Mouse (Mus musculus) embryonic fibroblast, embryonic 13.5 days (primary cell): Measurements from ENCODE around the gene Hoxc6. TPM values are rescaled to one million over a fixed set of nuclear protein-coding genes. Genes with fewer than 3 reads are reported as not detected.
A peak's percentile ranks its signal among the peaks of the same experiment; 100 is the strongest.

ENCODE experiments used
- H3K27ac ChIP-seq: 2 replicates; pipeline ENCODE4 v1.5.1; 2012; ENCODE audit warnings: low read length, control low read depth, inconsistent platforms; ENCODE audit not compliant: insufficient read depth
- H3K4me1 ChIP-seq: 2 replicates; pipeline ENCODE4 v1.6.1; 2011; ENCODE audit warnings: low read length; ENCODE audit not compliant: control insufficient read depth, insufficient read depth
- H3K4me3 ChIP-seq: 2 replicates; pipeline ENCODE4 v1.5.1; 2011; ENCODE audit warnings: mild to moderate bottlenecking, control low read depth, low read length; ENCODE audit not compliant: insufficient read depth
- CTCF ChIP-seq: IDR thresholded peaks from 2 replicates; pipeline ENCODE4 v1.5.1; 2011; ENCODE audit warnings: mild to moderate bottlenecking, control low read depth, low read length, moderate library complexity, borderline replicate concordance; ENCODE audit not compliant: insufficient read depth
- POLR2A ChIP-seq: IDR thresholded peaks from 2 replicates; pipeline ENCODE4 v1.6.1; 2011; ENCODE audit warnings: low read depth, mild to moderate bottlenecking, control low read depth, low read length, moderate library complexity
- polyA plus RNA-seq: library from polyadenylated mRNA; stranded (reverse); fragments of >200 nt; gene quantifications from 2 replicates; pipeline ENCODE4 v1.2.4, GENCODE M21; 2011; ENCODE audit warnings: low read depth; ENCODE audit not compliant: missing spikeins, insufficient read length

The Hoxc6 gene
- polyA plus RNA-seq, 1 experiment, result 42.6 TPM

DNA sequence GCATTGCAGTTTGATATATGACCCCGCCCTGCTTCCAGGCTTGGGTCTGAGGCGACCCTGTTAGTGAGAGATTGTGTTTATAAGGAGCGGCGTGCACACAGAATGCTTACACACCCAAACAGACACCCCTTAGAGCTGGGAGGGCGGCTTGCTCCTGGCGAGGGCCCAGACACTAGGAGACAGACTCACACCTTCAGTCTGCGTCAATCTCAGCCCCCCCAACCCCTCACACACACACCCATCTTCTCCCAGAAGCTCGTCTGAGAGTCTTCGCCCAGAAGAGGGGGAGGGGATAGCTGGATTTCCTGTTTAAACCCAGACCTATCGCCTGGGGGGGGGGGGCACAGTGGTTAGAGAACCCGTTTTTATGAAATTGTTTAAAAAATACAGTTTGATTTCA lies 1.9 kb downstream of the Hoxc6 start:
- Histone ChIP-seq H3K27ac (peak overlapping the region; percentile 92), H3K4me3 (peak overlapping the region; percentile 41), H3K4me1 (no peaks in the 10 kb centered on the region)
- TF ChIP-seq POLR2A (peak; percentile 48; the same call in 1 of the 2 replicates), CTCF (no peak)

- Histone ChIP-seq H3K27ac (peak overlapping the region; percentile 92), H3K4me1 (no peaks in the 10 kb centered on the region), H3K4me3 (peak overlapping the region; percentile 43)
- TF ChIP-seq CTCF, result no peak
- TF ChIP-seq POLR2A, result 0 out of 2 replicates have a peak, but pooled peaks have one; percentile 19
These were observed 2.4 kb downstream of the Hoxc6 start for GRCm38 (mm10) chr15:103000501-103000901.

DNA sequence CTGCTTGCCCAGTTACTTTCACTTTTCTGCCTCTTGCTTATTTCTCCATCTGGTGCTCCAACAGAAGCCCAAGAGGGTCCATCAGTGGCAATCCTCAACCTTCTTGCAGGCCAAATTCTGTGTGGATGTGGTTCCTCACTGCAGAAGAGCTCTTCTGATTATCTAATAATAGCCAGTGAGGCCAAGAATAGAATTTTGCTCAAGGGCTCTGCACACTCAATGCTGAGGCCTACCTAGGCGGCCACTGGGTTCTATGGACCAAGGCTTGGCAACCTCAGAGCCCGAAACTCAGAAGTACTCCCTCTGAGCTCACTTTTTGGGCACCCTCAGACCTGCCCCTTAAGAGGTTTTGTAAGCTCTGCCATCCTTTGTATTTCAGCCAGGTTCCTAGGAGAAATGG lies 3.3 kb downstream of the Hoxc6 start:
- no peaks in the 10 kb centered on the region; the same call in 1 of the 2 replicates for H3K4me1 ChIP-seq
- peak overlapping the region; percentile 43 for H3K4me3 ChIP-seq
- TF ChIP-seq CTCF (no peak), POLR2A (0 out of 2 replicates have a peak, but pooled peaks have one; percentile 14)
- peak overlapping the region; percentile 92 for H3K27ac ChIP-seq

DNA sequence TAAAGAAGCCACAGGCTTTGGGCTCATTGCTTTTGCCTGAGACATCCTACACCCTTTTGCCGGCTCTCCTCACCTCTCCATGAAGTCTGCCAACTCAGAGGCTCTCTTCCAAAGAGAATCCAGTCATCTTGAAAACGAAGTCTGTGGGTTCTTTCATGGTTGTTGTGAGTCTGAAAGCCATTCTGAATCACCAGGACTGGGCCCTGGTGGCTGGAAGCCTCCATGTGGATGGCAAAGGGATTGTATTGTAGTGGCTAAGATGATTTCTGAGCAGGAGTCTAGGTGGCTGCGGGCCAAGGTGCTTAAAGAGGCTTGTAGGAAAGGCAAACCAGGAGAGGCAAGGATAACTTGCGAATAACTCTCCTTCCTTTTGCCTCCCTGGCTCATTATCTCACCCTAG lies 4.1 kb downstream of the Hoxc6 start:
- no peak for TF ChIP-seq CTCF
- peak; percentile 8; the same call in 1 of the 2 replicates for TF ChIP-seq POLR2A
- no peaks in the 10 kb centered on the region; the same call in 1 of the 2 replicates for H3K4me1 ChIP-seq
- H3K27ac ChIP-seq, result peak overlapping the region; percentile 92
- H3K4me3 ChIP-seq, result 0 out of 2 replicates have a peak overlapping the region, but pooled peaks have one; percentile 12

DNA sequence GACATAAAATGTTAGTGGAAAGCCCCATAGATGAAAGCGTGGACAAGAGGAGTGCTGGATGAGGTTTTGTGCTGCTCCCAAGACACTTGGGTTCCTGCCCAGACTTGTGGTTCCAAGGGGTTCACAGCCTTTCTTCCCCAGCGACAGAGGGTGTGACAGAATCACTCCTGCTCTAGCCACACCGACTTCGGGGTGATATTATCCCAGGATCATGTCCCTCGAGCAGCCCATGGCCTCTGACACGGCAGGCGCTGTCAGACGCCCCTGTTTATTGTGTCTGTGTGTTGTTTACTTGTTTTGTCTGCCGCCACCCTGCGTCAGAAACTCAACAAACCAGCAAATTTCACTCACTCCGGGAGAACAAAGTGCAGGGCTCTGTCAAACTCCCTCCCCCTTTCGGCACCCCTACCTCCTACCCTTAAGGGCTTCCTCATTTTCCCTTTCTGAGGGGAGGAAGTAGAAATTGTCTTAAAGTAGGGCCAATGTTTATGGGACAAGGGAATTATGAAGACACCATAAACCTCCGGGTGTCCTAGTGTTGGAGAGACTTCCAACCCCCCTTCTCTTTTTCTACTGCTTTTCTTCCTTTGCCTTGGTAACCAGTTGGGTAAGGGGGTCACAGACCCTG lies 4.9 kb downstream of the Hoxc6 start:
- H3K4me3 ChIP-seq, result peak overlapping the region; percentile 0; the same call in 1 of the 2 replicates
- TF ChIP-seq CTCF, result no peak
- TF ChIP-seq POLR2A, result peak; percentile 38; the same call in 1 of the 2 replicates
- no peaks in the 10 kb centered on the region; the same call in 1 of the 2 replicates for H3K4me1 ChIP-seq
- H3K27ac ChIP-seq, result peak overlapping the region; percentile 92

DNA sequence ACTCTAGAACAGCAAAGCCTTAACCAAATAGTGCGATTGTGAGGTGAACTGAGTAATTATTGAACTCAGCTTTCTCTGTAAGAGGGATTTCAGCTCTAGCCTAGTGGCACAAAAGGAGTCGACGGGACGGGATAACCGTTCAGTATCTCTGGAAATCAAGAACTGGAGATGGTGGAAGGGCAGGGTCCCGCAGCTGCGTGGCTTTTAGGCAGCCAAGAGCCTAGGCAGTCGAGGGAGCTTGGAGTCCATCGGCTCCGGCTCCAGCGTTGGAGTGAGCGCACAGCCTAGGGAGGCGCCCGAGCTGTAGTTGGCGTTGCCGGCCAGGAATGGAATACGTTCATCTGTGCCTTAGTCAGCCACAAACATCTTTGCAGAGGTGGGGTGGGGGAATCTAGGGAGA lies 7.3 kb downstream of the Hoxc6 start:
- no peak for TF ChIP-seq CTCF
- peak; percentile 54 for TF ChIP-seq POLR2A
- peak overlapping the region; percentile 99 for H3K27ac ChIP-seq
- no peaks in the 10 kb centered on the region; the same call in 1 of the 2 replicates for H3K4me1 ChIP-seq
- peak overlapping the region; percentile 21; the same call in 1 of the 2 replicates for H3K4me3 ChIP-seq

DNA sequence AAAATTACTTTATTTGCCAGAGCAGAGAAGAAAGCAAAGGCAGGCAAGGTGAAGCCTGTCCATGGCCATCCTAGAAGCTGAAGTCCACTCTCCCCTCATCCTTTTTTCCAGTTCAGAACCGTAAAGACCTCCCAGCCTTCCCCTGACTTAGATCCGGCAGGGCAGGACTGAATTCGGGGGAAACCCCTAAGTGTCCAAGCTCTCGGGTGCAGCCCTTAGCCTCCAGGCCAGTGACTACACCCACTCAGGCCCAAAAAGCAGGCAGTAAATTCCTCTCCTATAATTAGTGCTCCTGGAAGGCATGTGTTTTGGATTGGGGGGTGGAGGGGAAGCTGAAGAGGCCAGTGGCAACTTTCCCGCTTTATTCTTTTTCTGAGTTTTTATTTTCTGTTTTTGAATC lies 7.7 kb downstream of the Hoxc6 start:
- Histone ChIP-seq H3K4me3 (no peak overlapping the region; the same call in 1 of the 2 replicates), H3K27ac (peak overlapping the region; percentile 99), H3K4me1 (no peaks in the 10 kb centered on the region; the same call in 1 of the 2 replicates)

DNA sequence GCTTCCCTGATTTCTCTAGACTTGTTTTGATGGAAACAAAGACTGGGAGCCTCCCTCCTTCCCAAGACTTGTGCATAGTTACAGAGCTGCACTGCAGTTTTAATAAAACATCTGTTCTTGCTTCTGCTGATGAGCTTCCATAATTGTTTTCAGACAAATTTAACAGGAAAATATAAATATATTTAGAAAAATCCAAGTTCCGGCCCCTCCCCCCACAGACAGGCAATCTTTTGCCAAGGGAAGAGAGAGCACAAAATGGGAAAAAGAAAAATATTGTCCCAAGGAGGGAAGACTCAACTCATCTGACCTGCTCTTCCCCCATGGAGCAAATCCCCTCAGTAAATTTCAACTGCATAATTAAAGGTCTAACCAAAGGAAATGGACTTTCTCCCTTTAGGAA lies 8.3 kb downstream of the Hoxc6 start:
- no peaks in the 10 kb centered on the region; the same call in 1 of the 2 replicates for H3K4me1 ChIP-seq
- H3K4me3 ChIP-seq, result no peak overlapping the region
- peak overlapping the region; percentile 99 for H3K27ac ChIP-seq
- TF ChIP-seq CTCF, result no peak
- TF ChIP-seq POLR2A, result no peak

More for the DNA sequence above, 7.7 kb downstream of the Hoxc6 start:
- TF ChIP-seq POLR2A (no peak), CTCF (no peak)

GRCm38 (mm10) chr15:103009265-103010111 lies 11.4 kb downstream of the Hoxc6 start:
- TF ChIP-seq POLR2A (peak; percentile 46; the same call in 1 of the 2 replicates), CTCF (no peak)
- Histone ChIP-seq H3K4me1 (no peaks in the 10 kb centered on the region; the same call in 1 of the 2 replicates), H3K4me3 (peak overlapping the region; percentile 56), H3K27ac (peak overlapping the region; percentile 99)
